Mouse (Mus musculus) CH12.LX (cell line): ENCODE data around the gene Kdm4b.

Source experiments
- BHLHE40 ChIP-seq: IDR thresholded peaks from 2 replicates; pipeline ENCODE4 v1.6.1; 2011; ENCODE audit warnings: mild to moderate bottlenecking, low read depth, low read length, improper control_type of control experiment
- CTCF ChIP-seq, 2 experiments: IDR thresholded peaks in 1 of 2; conservative IDR thresholded peaks in 1 of 2; 2 replicates each; pipeline ENCODE4 v1.5.1; 2011 to 2012; ENCODE audit warnings: low read depth in 2 of 2, low read length in 2 of 2, improper control_type of control experiment in 1 of 2, inconsistent platforms in 1 of 2, mild to moderate bottlenecking in 1 of 2, moderate library complexity in 1 of 2
- E2F4 ChIP-seq: IDR thresholded peaks from 2 replicates; pipeline ENCODE4 v1.6.1; 2011; ENCODE audit warnings: low read depth, low read length, improper control_type of control experiment; ENCODE audit not compliant: insufficient replicate concordance
- EP300 ChIP-seq: IDR thresholded peaks from 2 replicates; pipeline ENCODE4 v1.6.1; 2011; ENCODE audit warnings: low read length, improper control_type of control experiment
- HCFC1 ChIP-seq: IDR thresholded peaks from 2 replicates; pipeline ENCODE4 v1.6.1; 2012; ENCODE audit warnings: low read depth, mild to moderate bottlenecking, inconsistent platforms, low read length, improper control_type of control experiment
- MAFK ChIP-seq: IDR thresholded peaks from 2 replicates; pipeline ENCODE4 v1.6.1; 2011; ENCODE audit warnings: low read length, improper control_type of control experiment; ENCODE audit not compliant: insufficient replicate concordance
- MEF2A ChIP-seq: IDR thresholded peaks from 2 replicates; pipeline ENCODE4 v1.6.1; 2014; ENCODE audit warnings: low read depth, mild to moderate bottlenecking, inconsistent platforms, low read length, improper control_type of control experiment, borderline replicate concordance
- MXI1 ChIP-seq: IDR thresholded peaks from 2 replicates; pipeline ENCODE4 v1.6.1; 2011; ENCODE audit warnings: mild to moderate bottlenecking, low read depth, low read length, improper control_type of control experiment
- PAX5 ChIP-seq: IDR thresholded peaks from 2 replicates; pipeline ENCODE4 v1.6.1; 2012; ENCODE audit warnings: low read length, inconsistent platforms, mixed read lengths
- POLR2AphosphoS2 ChIP-seq: IDR thresholded peaks from 2 replicates; pipeline ENCODE4 v1.6.1; 2011; ENCODE audit warnings: low read depth, low read length, improper control_type of control experiment
- TBP ChIP-seq: conservative IDR thresholded peaks from 2 replicates; pipeline ENCODE4 v1.6.1; 2011; ENCODE audit warnings: low read depth, low read length, improper control_type of control experiment
- ZC3H11A ChIP-seq: IDR thresholded peaks from 2 replicates; pipeline ENCODE4 v1.6.1; 2012; ENCODE audit warnings: low read depth, mild to moderate bottlenecking, inconsistent platforms, low read length, improper control_type of control experiment

DNA sequence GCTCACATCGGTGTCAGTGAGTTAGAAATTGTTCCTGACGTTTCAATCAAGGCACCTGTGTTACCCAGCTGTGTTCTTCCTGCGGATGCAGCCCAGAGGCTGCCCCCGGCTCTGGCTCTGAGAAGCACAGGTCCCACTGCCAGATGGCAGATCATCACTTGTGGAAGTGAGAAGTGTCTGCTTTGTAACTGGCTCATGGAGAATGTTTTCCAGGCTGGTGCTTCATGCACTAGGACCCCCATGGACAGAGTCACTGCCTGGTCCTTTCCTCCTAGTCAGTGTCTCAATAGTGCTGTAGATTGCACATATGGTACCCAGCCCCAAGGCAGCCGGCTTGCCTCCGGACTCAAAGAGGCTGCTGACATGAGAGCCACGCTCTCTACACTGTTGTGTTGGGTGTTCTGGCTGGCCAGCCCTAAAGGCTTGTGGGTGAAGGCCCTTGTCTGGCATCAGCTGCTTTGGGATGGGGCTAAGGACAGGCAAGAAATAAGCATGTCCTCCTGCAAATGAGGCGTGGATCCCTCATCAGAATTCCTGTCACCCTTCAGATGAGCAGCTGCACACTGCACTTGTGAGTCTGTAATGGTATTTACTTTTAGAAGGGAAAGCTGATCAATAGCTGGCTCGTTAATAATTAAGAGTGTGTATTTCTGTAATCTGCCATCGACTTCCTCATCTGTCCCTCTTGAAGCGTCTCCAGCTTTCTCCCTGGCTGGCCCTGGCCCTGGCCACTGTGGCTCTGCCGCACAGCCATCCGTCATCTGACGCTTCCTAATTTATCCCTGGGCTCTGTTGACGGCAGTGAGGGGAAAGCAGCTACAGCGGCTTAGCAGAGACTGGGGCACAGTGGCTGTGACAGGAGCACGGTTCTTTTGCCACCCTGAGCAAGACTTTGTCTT lies 47.5 kb downstream of the Kdm4b start:
- no peak for TF ChIP-seq PAX5
- no peak for TF ChIP-seq MXI1
- TF ChIP-seq HCFC1: no peak
- no peak for TF ChIP-seq MEF2A
- TF ChIP-seq POLR2AphosphoS2: no peak
- TF ChIP-seq E2F4: no peak
- no peak for TF ChIP-seq ZC3H11A
- no peak for TF ChIP-seq MAFK
- TF ChIP-seq CTCF (conservative IDR thresholded peaks at IDR 0.05 in 1 of 2, IDR thresholded peaks at IDR 0.05 in 1 of 2; ENCODE audit: low read depth in 2 of 2, low read length in 2 of 2): no peak
- no peak for TF ChIP-seq EP300
- TF ChIP-seq TBP: no peak
- TF ChIP-seq BHLHE40: no peak
